Mouse (Mus musculus) heart, postnatal 14 days (tissue): Measurements from ENCODE around the gene Adipor1. TPM values are rescaled to one million over a fixed set of nuclear protein-coding genes. Genes with fewer than 3 reads are reported as not detected.
A peak's percentile ranks its signal among the peaks of the same experiment; 100 is the strongest.
"Not testable (repeated sequence)": the region's sequence is repeated elsewhere in the genome, so short reads cannot be mapped to it uniquely, and the experiment has no call there.

Experiments
- DNase-seq, 2 experiments: peaks; one replicate each; pipeline ENCODE4 v3.0.0; 2021 to 2022
- intact Hi-C: fragments of 180-260 bp; cut with DNase I; formaldehyde crosslinking; loops from one replicate; pipeline ENCODE4 v1.15.1; 2025
- total RNA-seq, 2 experiments: library from RNA; stranded (reverse); gene quantifications; 2 replicates each; pipeline ENCODE4 v1.2.3; 2021

Adipor1 gene
- total RNA-seq, 2 experiments from 2014 or later = 137 to 142 TPM

- DNase-seq = no peak
- intact Hi-C loops = loop anchor here (5.0 kb wide), 2 partner anchors 32 to 47 kb away; no protein-coding TSS in a partner anchor
These were observed 544 bp upstream of the Adipor1 start for GRCm38 (mm10) chr1:134414501-134415167.

DNA sequence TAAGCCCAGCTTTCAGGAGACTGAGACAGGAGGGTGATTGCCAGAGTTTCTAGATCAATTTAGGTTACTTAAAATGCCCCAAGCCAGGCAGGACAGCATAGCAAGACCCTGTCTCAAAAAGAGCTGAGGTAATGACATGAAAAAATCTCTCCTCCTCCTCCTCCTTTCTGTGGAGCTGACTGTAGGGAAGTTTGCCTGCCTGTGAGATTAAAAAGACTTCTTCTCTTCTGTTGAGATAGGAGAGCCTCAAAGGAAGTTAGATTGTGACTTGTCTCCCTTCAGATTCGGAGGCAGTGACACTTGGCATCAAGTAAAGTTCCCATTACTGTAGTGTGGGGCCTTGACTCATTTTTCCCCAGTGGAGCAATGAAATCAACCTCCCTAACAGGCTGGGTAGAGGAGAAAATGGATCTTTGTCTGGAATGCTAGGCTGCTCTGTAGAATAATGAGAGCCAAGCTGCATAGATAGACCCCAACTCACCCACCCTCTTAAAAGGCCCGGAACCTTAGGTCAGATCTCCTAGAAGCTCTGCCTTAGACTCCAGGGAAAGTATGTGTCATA, 3.3 kb downstream of the Adipor1 start:
- no peak for DNase-seq
- intact Hi-C loops = loop anchor here (5.0 kb wide), 2 partner anchors 36 to 51 kb away; no protein-coding TSS in a partner anchor

GRCm38 (mm10) chr1:134419176-134419575, 4.0 kb downstream of the Adipor1 start:
- DNase-seq = no peak
- intact Hi-C loops = loop anchor here (5.0 kb wide), 2 partner anchors 37 to 52 kb away; no protein-coding TSS in a partner anchor

- DNase-seq = no peak
- intact Hi-C loops = loop anchor here (5.0 kb wide), 2 partner anchors 38 to 53 kb away; no protein-coding TSS in a partner anchor
These were observed 4.7 kb downstream of the Adipor1 start for GRCm38 (mm10) chr1:134419751-134420458.

GRCm38 (mm10) chr1:134423911-134424310, 8.7 kb downstream of the Adipor1 start:
- intact Hi-C loops = no loop called here
- DNase-seq = no peak

DNA sequence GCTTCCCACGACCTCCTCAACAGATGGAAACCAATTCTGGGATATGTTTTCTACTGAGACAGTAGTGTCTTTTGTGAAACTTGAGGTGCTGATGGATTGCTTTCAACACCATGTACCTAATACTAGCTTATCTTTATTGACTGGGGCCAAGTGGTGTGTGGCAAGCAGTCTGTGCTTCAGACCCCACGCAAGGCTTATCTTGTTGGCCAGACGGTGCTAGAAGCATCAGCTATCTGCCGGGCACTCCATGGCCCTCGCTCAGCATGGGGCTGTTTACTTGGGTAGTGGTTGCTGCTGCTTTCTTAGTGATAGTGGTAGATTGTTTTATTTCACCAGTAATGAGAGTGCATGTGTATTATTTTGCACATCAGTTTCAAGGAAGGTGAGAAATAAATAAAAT, 11.1 kb downstream of the Adipor1 start:
- intact Hi-C loops = no loop called here

DNA sequence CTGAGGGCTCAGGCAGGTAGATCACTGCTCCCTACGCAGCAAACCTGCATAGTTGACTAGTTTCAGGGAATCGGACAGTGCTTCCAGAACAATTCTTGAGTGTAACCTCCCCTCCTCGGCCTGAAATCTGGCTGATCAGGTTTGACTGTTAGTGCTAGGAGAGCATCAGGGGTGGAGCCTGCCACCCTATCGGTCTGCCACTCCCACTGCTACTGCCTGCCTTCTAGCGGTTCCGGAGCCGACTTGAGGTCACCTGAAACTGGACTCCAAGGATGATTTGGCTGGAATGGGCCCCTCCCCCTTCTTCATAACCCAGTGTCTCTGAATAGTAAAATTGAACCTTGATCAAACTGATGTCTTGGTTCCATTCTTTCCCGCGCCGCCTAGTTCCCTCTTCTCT, 17.8 kb downstream of the Adipor1 start:
- intact Hi-C loops = no loop called here
- no peak for DNase-seq

More for the DNA sequence above, 11.1 kb downstream of the Adipor1 start:
- DNase-seq = no peak

GRCm38 (mm10) chr1:134433473-134433872, 18.3 kb downstream of the Adipor1 start:
- no peak for DNase-seq
- intact Hi-C loops = no loop called here

- peak in 1 of 2 experiments; percentile 29 for DNase-seq
- intact Hi-C loops = no loop called here
These were observed 20.2 kb downstream of the Adipor1 start for GRCm38 (mm10) chr1:134435414-134435813.

DNA sequence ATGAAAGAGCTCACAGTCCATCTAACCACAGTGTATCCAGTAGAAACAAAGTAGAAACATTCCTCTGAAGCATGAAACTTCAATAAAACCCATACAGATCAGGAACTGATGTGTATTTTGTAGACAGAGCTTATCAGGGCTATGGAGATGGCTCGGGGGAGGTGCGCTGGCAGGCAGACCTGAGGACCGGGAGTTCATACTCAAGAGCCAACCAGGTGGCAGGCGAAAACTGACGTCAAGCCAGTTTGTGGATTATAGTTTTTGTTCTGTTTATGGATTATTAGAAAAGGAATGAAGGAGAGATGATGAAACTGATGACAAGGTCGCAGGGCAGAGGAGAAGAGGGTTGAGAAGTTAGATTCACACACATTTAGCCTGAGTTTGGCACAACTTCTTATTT, 25.3 kb downstream of the Adipor1 start:
- DNase-seq = no peak
- intact Hi-C loops = no loop called here

DNA sequence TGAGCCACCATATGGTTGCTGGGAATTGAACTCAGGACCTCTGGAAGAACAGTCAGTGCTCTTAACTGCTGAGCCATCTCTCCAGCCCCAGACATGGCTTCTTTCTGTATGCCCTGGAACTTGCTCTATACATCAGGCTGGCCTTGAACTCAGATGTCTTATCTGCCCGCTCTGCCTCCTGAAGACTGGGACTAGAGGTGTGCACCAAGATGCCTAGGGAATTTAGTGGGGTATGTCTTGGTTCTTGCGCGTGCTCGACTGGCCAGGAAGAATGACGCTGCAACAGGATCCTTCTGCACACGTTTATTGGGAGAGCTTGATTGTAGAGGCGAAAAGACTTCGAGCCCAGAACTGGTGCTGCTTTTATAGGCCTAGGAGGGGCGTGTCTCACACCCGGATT, 26.6 kb downstream of the Adipor1 start:
- intact Hi-C loops = not testable (repeated sequence)

DNA sequence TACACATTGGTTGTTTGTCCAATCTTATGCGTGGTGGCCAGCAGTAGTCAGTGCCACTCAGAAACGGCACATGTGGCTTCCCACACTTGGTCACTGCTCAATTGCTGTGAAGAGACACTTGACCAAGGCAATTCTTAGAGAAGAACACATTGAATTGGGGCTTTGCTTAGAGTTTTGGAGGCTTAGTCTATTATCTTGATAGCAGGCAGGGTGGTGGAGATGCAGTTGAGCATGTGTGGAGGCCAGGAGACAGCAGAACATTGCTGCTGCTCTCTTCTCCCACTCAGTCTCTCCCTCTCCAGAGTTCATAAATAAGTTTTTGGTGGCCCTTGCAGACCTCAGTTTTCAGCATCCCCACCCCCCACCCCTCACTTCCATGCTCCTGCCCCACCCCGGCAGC, 27.2 kb downstream of the Adipor1 start:
- intact Hi-C loops = no loop called here

More for the DNA sequence above, 26.6 kb downstream of the Adipor1 start:
- DNase-seq = not testable (repeated sequence)

DNA sequence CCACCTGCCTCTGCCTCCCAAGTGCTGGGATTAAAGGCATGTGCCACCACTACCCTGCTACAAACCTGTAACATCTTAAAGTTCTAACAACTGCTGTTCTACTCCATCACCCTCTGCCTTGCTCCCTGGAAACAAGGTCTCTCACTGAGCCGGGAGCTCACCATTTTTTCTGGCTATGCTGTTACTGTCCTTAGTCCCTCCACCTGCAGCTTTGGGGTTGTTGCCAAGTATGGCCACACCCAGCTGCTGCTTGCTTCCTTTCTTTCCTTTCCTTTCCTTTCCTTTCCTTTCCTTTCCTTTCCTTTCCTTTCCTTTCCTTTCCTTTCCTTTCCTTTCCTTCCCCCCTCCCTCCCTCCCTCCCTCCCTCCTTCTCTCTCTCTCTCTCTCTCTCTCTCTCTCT, 28.1 kb downstream of the Adipor1 start:
- intact Hi-C loops, DNase-seq: not testable (repeated sequence)

More for the DNA sequence above, 27.2 kb downstream of the Adipor1 start:
- DNase-seq = no peak

- DNase-seq = no peak
- intact Hi-C loops = no loop called here
These were observed 30.2 kb downstream of the Adipor1 start for GRCm38 (mm10) chr1:134445418-134445817.

GRCm38 (mm10) chr1:134448537-134448936, 33.4 kb downstream of the Adipor1 start:
- DNase-seq, intact Hi-C loops: not testable (repeated sequence)

- intact Hi-C loops = loop anchor here (2.0 kb wide), 1 partner anchor 81 kb away; no protein-coding TSS in a partner anchor
- DNase-seq = no peak
These were observed 35.0 kb downstream of the Adipor1 start for GRCm38 (mm10) chr1:134450201-134450600.

DNA sequence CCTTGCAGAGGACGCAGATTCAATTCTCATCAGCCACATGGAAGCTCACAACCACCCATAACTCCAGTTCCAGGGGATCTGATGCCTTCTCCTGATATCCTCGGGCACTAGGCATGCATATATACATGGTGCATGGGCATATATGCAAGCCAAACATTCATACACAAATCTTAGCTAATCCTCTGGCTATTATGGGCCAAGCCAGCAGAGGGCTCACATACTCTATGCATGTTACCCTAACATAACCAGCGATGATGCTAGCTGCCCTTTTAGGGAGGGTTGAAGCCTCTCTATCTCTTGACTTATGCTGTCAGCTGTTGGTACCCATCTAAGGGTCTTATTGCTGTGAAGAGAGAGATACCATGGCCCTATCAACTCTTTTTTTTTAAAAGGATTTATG, 35.8 kb downstream of the Adipor1 start:
- peak; percentile 33 to 63 for DNase-seq
- intact Hi-C loops = loop anchor here (2.0 kb wide), 1 partner anchor 82 kb away; no protein-coding TSS in a partner anchor

DNA sequence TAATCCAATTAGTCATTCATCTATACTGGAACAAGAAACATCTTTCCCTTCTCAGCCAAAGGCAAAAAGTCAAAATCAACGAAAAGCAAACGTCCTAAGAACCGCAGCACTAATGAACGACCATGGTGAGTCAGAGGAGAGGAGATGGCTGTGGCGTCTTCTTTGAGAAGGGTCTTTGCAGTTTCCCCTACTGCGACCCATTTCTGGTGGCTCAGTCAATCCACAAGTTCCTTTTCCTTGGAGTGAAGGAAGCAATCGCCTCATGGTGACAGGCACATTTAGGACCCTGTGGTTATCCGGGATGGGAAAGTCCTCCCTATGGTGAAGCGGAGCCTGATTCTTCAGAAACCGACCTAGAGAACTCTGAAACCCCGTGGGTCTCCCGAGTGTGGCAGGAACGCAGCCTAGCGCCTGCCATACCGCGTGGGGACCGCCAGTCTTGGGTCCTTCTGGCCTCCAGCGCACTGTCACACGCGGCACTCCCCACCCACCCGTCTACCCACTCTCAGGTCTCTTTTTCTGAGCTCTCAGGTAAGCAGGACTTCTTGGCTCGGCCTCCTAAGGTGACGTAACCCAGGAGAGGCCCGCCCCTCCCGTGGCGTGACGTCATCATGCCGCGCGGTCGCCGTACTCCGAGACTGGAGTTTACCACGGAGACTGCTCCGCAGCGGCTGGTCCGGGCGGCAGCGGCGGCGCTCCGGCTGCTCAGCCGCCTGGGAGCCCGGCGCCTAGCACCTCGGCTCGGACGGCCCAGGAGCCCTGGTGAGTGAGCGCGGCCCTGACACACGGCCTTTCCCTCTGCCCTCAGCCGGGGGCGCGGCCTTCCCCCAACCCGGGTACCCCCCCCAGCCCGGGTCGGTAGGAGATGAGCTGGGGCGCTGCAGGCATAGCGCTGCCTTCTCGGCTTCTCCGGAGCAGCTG, 40.0 kb downstream of the Adipor1 start, which contains the start of gene Klhl12:
Gene Klhl12 (plus strand): TSS at position 628 of the 921 bp plus-strand sequence.
- DNase-seq = peak; percentile 92 to 97
- intact Hi-C loops = loop anchor here (1.0 kb wide), 1 partner anchor 94 kb away; the partner anchor contains the start of gene Tmem183a

GRCm38 (mm10) chr1:134456060-134456459, 40.9 kb downstream of the Adipor1 start:
- no peak for DNase-seq

More at GRCm38 (mm10) chr1:134456060-134456459, 40.9 kb downstream of the Adipor1 start:
- intact Hi-C loops = no loop called here
